Mouse (Mus musculus) neural tube, embryonic 15.5 days (tissue): ENCODE results near the gene Timm17a. TPM values are rescaled to one million over a fixed set of nuclear protein-coding genes. Genes with fewer than 3 reads are reported as not detected.
A peak's percentile ranks its signal among the peaks of the same experiment; 100 is the strongest.

Experiments used
- ATAC-seq: fragments of 200-750 bp; cut with Nextera tagmentation; 2 replicates; pipeline ENCODE4 v1.8.0; 2017; ENCODE audit warnings: mild to moderate bottlenecking, moderate TSS enrichment, moderate library complexity; ENCODE audit not compliant: low FRiP score
- H3K27ac ChIP-seq: fragments of 300-500 bp; sonication (generic); replicated peaks from 2 replicates; pipeline ENCODE4 v1.5.1; 2015; ENCODE audit warnings: mild to moderate bottlenecking, inconsistent platforms
- H3K27me3 ChIP-seq: fragments of 300-500 bp; sonication (generic); replicated peaks from 2 replicates; pipeline ENCODE4 v1.6.1; 2015; ENCODE audit warnings: inconsistent platforms
- H3K36me3 ChIP-seq: fragments of 300-500 bp; sonication (generic); 2 replicates; pipeline ENCODE4 v1.6.1; 2015; ENCODE audit warnings: inconsistent platforms
- H3K4me1 ChIP-seq: fragments of 300-500 bp; sonication (generic); 2 replicates; pipeline ENCODE4 v1.6.1; 2015; ENCODE audit warnings: inconsistent platforms
- H3K4me2 ChIP-seq: fragments of 300-500 bp; sonication (generic); 2 replicates; pipeline ENCODE4 v1.6.1; 2015; ENCODE audit warnings: inconsistent platforms, mild to moderate bottlenecking, moderate library complexity
- H3K4me3 ChIP-seq: fragments of 300-500 bp; sonication (generic); replicated peaks from 2 replicates; pipeline ENCODE4 v1.5.1; 2015; ENCODE audit warnings: mild to moderate bottlenecking, inconsistent platforms
- H3K9ac ChIP-seq: fragments of 300-500 bp; sonication (generic); replicated peaks from 2 replicates; pipeline ENCODE4 v1.6.1; 2015; ENCODE audit warnings: mild to moderate bottlenecking, inconsistent platforms
- H3K9me3 ChIP-seq: fragments of 300-500 bp; sonication (generic); replicated peaks from 2 replicates; pipeline ENCODE4 v1.6.1; 2016; ENCODE audit warnings: inconsistent platforms
- WGBS: fragments of 180-500 bp; shearing (Covaris S2); methylation state at CpG from one replicate; pipeline ENCODE4 v1.1.7; 2015; ENCODE audit warnings: mixed read lengths; 5-methylcytosine and 5-hydroxymethylcytosine counted together
- polyA plus RNA-seq: library from polyadenylated mRNA; unstranded; fragments of >200 nt; fragmentation: Nextera tagmentation; extraction: Ambion mirVana; gene quantifications from 2 replicates; pipeline ENCODE4 v1.2.1, GENCODE M21; 2015

The Timm17a gene
- polyA plus RNA-seq, 1 experiment from 2014 or later = 181 TPM

DNA sequence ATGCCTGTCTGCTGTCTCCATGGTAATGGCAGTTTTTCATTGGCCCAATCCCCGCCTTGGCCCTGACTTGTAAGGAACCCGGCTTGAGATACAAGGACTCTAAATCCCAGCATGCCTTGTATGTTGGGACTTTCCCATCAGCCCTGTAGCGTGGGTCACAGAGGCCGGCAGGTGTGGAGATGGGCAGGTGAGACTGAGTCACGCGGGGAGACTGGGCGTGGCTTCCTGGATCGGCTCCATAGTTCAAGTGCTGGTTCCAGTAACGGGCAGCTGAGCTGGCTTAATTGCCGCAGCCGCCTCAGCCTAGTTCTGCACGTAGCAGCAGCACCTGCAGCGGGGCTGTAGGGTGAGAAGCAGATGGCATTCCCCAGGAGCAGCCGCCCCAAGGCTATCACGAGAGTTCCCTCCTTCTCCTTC, 65.1 kb downstream of the Timm17a start:
- Histone ChIP-seq H3K4me2 (peak overlapping the region; percentile 66), H3K27me3 (no peaks in the 10 kb centered on the region), H3K36me3 (no peaks in the 10 kb centered on the region), H3K4me1 (peaks cover 8% of the 10 kb centered on the region), H3K9me3 (no peaks in the 10 kb centered on the region), H3K9ac (peak overlapping the region; percentile 42), H3K4me3 (peak overlapping the region; percentile 45), H3K27ac (peak overlapping the region; percentile 45)
- WGBS = 3% methylated on average over 15 of the region's 15 CpGs
- peak; percentile 95 for ATAC-seq

Other genes starting within 250 kb of the Timm17a start
- gene Lgr6, start 208.5 kb downstream of the Timm17a start, polyA plus RNA-seq = 1.6 TPM in 2 replicates
- 0.36 and 15.5 TPM in 2 replicates for gene Ptpn7, start 181.1 kb downstream of the Timm17a start, polyA plus RNA-seq
- 314 and 353 TPM in 2 replicates for gene Arl8a, start 167.0 kb downstream of the Timm17a start, polyA plus RNA-seq
- gene Gpr37l1, start 146.1 kb downstream of the Timm17a start, polyA plus RNA-seq = 1.4 and 1.7 TPM in 2 replicates
- 0.35 and 13.0 TPM in 2 replicates for gene Elf3, start 55.2 kb downstream of the Timm17a start, polyA plus RNA-seq
- gene Rnpep, start 29.7 kb downstream of the Timm17a start, polyA plus RNA-seq = 99.5 and 107 TPM in 2 replicates
- 0.15 and 1.4 TPM in 2 replicates for gene Lmod1, start 11.0 kb upstream of the Timm17a start, polyA plus RNA-seq
- 100 and 121 TPM in 2 replicates for gene Shisa4, start 61.5 kb upstream of the Timm17a start, polyA plus RNA-seq
- gene Ipo9, start 116.7 kb upstream of the Timm17a start, polyA plus RNA-seq = 100 and 109 TPM in 2 replicates